Mouse (Mus musculus): ENCODE measurements around the gene Ghrl. TPM values are rescaled to one million over a fixed set of nuclear protein-coding genes. Genes with fewer than 3 reads are reported as not detected.

The Ghrl gene
- polyA plus RNA-seq, 1 experiment from 2014 or later, result 0.66 TPM

Small RNA genes within 50 kb of the gene (microRNA-seq; reads per million reads assigned to microRNA genes)
- not detected for gene Mir7042

Other genes starting within 250 kb of the Ghrl start
- 1.3 and 2.0 TPM in 2 replicates for gene Il17rc, start 248.5 kb downstream of the Ghrl start, polyA plus RNA-seq (2014; fragmentation: Nextera tagmentation; extraction: Ambion mirVana)
- 37.2 and 49.4 TPM in 2 replicates for gene Creld1, start 236.6 kb downstream of the Ghrl start, polyA plus RNA-seq (2014; fragmentation: Nextera tagmentation; extraction: Ambion mirVana)
- gene Prrt3, start 217.9 kb downstream of the Ghrl start, polyA plus RNA-seq (2014; fragmentation: Nextera tagmentation; extraction: Ambion mirVana), result 3.2 and 5.4 TPM in 2 replicates
- gene Emc3, start 188.2 kb downstream of the Ghrl start, polyA plus RNA-seq (2014; fragmentation: Nextera tagmentation; extraction: Ambion mirVana), result 101 and 108 TPM in 2 replicates
- 4.3 and 5.8 TPM in 2 replicates for gene Fancd2, start 188.2 kb downstream of the Ghrl start, polyA plus RNA-seq (2014; fragmentation: Nextera tagmentation; extraction: Ambion mirVana)
- not detected in 2 replicates for gene Fancd2os, start 119.2 kb downstream of the Ghrl start, polyA plus RNA-seq (2014; fragmentation: Nextera tagmentation; extraction: Ambion mirVana)
- gene Brk1, start 115.1 kb downstream of the Ghrl start, polyA plus RNA-seq (2014; fragmentation: Nextera tagmentation; extraction: Ambion mirVana), result 280 and 307 TPM in 2 replicates
- gene Vhl, start 95.9 kb downstream of the Ghrl start, polyA plus RNA-seq (2014; fragmentation: Nextera tagmentation; extraction: Ambion mirVana), result 90.3 and 97.1 TPM in 2 replicates
- gene Irak2, start 81.4 kb downstream of the Ghrl start, polyA plus RNA-seq (2014; fragmentation: Nextera tagmentation; extraction: Ambion mirVana), result 0.68 and 0.90 TPM in 2 replicates
- gene Tatdn2, start 22.8 kb downstream of the Ghrl start, polyA plus RNA-seq (2014; fragmentation: Nextera tagmentation; extraction: Ambion mirVana), result 1.1 and 1.6 TPM in 2 replicates
- 288 and 299 TPM in 2 replicates for gene Sec13, start 20.9 kb upstream of the Ghrl start, polyA plus RNA-seq (2014; fragmentation: Nextera tagmentation; extraction: Ambion mirVana)

All from forebrain, embryonic 14.5 days (tissue).